Mouse (Mus musculus) heart, adult 11 months (tissue): Measurements from ENCODE around the gene Ric8a.
A peak's percentile ranks its signal among the peaks of the same experiment; 100 is the strongest.

ENCODE experiments used
- DNase-seq: peaks from one replicate; pipeline ENCODE4 v3.0.0; 2022

Ric8a gene

GRCm38 (mm10) chr7:140894611-140895010 is 37.9 kb downstream of the Ric8a start:
- no peak for DNase-seq

DNA sequence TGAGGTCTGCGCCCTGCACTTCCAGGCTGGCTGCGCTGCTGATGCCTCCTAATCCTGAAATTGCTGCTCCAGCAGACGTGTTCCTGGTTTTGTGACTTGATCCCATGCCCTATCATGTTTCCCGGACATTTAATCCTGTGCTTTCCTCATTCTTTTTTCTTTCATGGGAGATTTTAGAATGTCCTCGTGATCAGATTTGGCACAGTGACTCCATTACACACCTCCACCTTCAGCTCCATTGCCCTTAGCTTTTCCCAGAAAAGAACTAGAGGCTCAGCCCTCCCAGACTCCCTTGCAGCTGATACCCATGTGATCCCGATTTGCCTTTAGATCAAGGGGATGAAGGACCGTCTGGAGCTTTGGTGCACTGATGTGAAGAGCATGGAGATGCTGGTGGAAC is 41.1 kb downstream of the Ric8a start:
- no peak for DNase-seq

DNA sequence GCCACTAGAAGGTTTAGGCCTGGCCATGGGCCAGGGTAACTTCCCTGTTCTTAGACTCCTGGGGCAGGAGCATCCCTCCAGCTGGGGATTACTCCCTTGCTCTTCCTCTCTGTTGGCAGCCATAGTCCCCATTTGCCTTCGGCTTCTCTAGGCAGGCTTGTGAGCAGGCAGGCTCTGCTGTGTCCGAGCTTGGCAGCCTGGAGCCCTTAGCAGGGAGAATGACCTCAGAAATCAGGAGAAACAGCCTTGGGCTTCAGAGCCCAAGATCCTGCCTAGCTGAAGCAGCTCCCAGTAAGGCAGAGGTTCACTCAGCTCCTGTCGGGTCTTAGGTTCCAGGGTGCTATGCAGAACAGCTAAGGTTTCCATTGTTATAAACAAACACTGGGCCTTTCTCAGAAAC is 42.4 kb downstream of the Ric8a start:
- DNase-seq, result peak; percentile 92

DNA sequence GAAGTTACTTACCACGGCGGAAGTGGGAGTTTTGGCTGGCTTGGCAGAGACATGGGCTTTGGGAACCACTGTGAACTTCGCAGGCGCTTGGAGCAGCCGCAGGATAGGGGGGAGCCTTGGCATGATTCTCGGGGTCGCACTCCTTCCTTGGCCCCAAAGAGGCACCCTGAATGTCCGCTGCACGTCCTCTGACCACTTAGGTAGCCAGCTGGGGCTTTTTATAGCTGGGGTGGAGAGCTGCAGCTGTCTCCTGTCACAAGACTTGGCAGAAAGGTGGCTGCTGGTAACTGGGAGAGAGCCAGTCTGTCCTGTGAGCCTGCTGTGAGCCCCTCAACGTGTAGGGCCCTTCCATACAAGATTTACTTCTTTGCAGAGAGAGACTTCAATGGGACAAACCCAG is 43.5 kb downstream of the Ric8a start, which contains the start of gene Cox8b:
Cox8b (minus strand) TSS at position 227 of the 400 bp plus-strand sequence.
- DNase-seq, result peak; percentile 98

- peak; percentile 93 for DNase-seq
Measured at GRCm38 (mm10) chr7:140902036-140902875, 45.5 kb downstream of the Ric8a start.

DNA sequence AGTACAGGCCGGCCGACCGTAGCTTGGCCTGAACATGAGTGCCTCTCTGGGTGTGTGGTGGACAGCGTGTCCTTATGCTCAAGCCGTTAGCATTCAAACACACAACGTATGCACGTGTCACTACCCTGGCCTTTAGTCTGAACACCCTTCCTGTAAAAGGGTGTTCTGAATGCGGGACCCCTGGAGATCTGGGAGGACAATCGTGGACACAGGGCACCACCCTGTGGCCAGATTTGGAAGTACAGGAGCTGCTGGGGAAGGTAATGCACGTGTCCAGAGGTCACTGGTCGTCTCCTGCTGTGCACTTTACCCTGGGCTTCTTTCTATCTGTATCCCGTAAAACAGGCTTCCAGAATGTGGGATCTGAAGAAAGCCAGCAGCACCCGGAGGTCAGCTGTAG is 46.5 kb downstream of the Ric8a start:
- peak; percentile 94 for DNase-seq

DNA sequence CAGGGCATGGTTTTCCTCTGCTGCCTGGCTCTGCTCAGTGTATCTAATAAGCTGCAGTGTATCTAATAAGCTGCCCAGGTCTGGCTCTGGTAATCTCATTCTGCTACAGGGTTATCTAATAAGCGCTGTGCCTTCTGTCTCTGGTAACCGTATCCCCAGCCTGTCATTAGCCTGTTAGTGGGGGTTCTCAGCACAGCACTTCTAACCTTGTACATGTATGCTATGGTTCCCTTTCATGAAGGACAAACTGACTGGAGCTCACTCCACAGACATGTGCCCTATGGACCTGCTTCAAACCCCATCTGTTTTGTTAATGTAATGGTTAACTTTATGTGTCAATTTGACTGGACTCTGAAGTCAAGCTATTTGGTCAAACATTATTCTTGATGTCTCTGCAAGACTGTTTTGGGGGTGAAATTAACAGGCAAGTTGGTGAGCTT is 48.9 kb downstream of the Ric8a start:
- DNase-seq, result no peak

DNA sequence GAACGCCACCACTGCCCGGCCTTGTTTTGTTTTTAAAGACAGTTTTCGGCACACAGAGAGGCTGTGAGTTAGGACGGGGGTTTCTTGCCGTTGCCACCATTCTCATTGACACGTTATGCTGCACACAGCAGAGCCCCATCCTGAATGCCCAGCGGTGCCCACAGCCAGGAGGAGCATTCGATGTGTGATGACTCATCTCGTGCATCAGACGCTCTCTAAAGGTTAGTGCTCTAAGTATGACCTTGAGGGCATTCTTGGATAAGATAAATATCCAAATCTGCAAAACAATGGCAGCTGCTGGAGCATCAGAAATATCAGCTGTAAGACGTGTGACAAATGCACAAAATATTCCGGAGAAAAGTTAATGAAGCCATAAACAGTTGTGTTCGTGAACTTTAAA is 50.4 kb downstream of the Ric8a start:
- no peak for DNase-seq

GRCm38 (mm10) chr7:140907697-140908096 is 50.9 kb downstream of the Ric8a start:
- no peak for DNase-seq

- no peak for DNase-seq
Measured at GRCm38 (mm10) chr7:140908181-140908580, 51.4 kb downstream of the Ric8a start.

- peak; percentile 97 for DNase-seq
Measured at GRCm38 (mm10) chr7:140908634-140909107, 51.9 kb downstream of the Ric8a start.

GRCm38 (mm10) chr7:140912293-140912692 is 55.5 kb downstream of the Ric8a start:
- no peak for DNase-seq

DNA sequence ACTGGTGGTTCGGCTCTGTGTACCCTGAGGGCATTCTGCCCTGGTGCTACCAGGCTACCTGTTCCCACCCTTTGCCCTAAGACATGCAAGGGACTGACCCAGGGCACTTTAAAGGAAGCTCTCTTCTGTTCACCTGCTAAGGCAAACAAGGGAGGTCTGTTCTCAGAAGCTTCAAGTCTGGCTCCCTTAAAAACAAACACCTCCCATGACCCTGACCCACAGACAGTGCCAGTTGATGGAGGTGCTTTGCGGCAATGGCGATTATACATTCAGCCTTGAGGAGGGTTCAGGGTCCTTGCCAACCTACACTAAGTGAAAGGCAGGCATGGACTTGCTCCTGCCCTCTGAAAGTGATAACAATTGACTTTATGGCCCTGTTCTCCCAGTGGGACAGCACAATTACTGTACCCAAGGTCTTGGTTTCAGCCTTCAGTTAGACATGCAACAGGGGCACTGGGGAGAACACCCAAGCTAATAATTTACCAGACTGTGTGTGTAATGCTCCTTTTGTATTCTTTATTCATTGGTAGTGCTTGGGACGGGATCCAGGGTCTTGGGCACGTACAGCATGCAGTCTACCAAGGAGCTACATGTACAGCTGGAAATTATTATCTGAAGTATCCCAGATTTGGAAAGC is 56.2 kb downstream of the Ric8a start:
- DNase-seq, result no peak
